Mouse (Mus musculus): ENCODE data around the gene Sarm1. TPM values are rescaled to one million over a fixed set of nuclear protein-coding genes. Genes with fewer than 3 reads are reported as not detected.

The Sarm1 gene
- 18.1 and 20.1 TPM in 2 replicates for polyA plus RNA-seq (2014; fragmentation: Nextera tagmentation; extraction: Ambion mirVana)

- Histone ChIP-seq H3K4me2 (peak within 1 kb of the TSS; percentile 96), H3K9ac (ENCODE audit: low read length) (peak within 1 kb of the TSS; percentile 78), H3K4me3 (ENCODE audit: low read depth, low read length) (peak within 1 kb of the TSS; percentile 74), H3K9me3 (ENCODE audit: control insufficient read depth, low read length) (no peaks in the 10 kb centered on the region), H3K27me3 (ENCODE audit: control insufficient read depth, insufficient read depth, low read length) (peaks cover 8% of the 10 kb centered on the region), H3K4me1 (ENCODE audit: control insufficient read depth, insufficient read depth, low read length) (peaks cover 27% of the 10 kb centered on the region), H3K27ac (ENCODE audit: low read depth, low read length) (peak within 1 kb of the TSS; percentile 79), H3K36me3 (ENCODE audit: control insufficient read depth, insufficient read depth, low read length) (no peaks in the 10 kb centered on the region)
- peak; percentile 99 for DNase-seq (ENCODE audit: low spot score, missing footprints)
- peak; percentile 97 for ATAC-seq (ENCODE audit: low FRiP score)
- WGBS = 3% methylated on average over 35 of the region's 36 CpGs
Observed at GRCm38 (mm10) chr11:78497544-78498522, at the start of gene Sarm1. TSS of gene Sarm1 (minus strand) at chr11:78497754.

- peaks cover 12% of the 10 kb centered on the region for H3K4me1 ChIP-seq (ENCODE audit: control insufficient read depth, insufficient read depth, low read length)
- no peaks in the 10 kb centered on the region for H3K9me3 ChIP-seq (ENCODE audit: control insufficient read depth, low read length)
- no peaks in the 10 kb centered on the region for H3K27me3 ChIP-seq (ENCODE audit: control insufficient read depth, insufficient read depth, low read length)
- H3K4me3 ChIP-seq (ENCODE audit: low read depth, low read length) = no peak overlapping the region
- WGBS = 77% methylated on average over 8 of the region's 8 CpGs
- H3K36me3 ChIP-seq (ENCODE audit: control insufficient read depth, insufficient read depth, low read length) = peaks cover 6% of the 10 kb centered on the region; the same call in 1 of the 2 replicates
- H3K27ac ChIP-seq (ENCODE audit: low read depth, low read length) = no peak overlapping the region
- H3K9ac ChIP-seq (ENCODE audit: low read length) = no peak overlapping the region
- DNase-seq (ENCODE audit: low spot score, missing footprints) = no peak
- ATAC-seq (ENCODE audit: low FRiP score) = no peak
- no peak overlapping the region for H3K4me2 ChIP-seq
Observed at GRCm38 (mm10) chr11:78545181-78545580, 47.6 kb upstream of the Sarm1 start.

- Histone ChIP-seq H3K4me2 (no peak overlapping the region), H3K27me3 (ENCODE audit: control insufficient read depth, insufficient read depth, low read length) (no peaks in the 10 kb centered on the region), H3K9ac (ENCODE audit: low read length) (no peak overlapping the region), H3K4me1 (ENCODE audit: control insufficient read depth, insufficient read depth, low read length) (peaks cover 11% of the 10 kb centered on the region), H3K27ac (ENCODE audit: low read depth, low read length) (no peak overlapping the region), H3K9me3 (ENCODE audit: control insufficient read depth, low read length) (no peaks in the 10 kb centered on the region), H3K4me3 (ENCODE audit: low read depth, low read length) (no peak overlapping the region), H3K36me3 (ENCODE audit: control insufficient read depth, insufficient read depth, low read length) (peaks cover 8% of the 10 kb centered on the region; the same call in 1 of the 2 replicates)
- 97% methylated on average over 7 of the region's 7 CpGs for WGBS
- ATAC-seq (ENCODE audit: low FRiP score) (no peak), DNase-seq (ENCODE audit: low spot score, missing footprints) (no peak)
Observed at GRCm38 (mm10) chr11:78544449-78545111, 47.0 kb upstream of the Sarm1 start.

- DNase-seq (ENCODE audit: low spot score, missing footprints) (no peak), ATAC-seq (ENCODE audit: low FRiP score) (no peak)
- H3K27me3 ChIP-seq (ENCODE audit: control insufficient read depth, insufficient read depth, low read length) = no peaks in the 10 kb centered on the region
- H3K4me3 ChIP-seq (ENCODE audit: low read depth, low read length) = no peak overlapping the region
- whole genome bisulfite sequencing = 92% methylated on average over 3 of the region's 3 CpGs
- no peak overlapping the region for H3K27ac ChIP-seq (ENCODE audit: low read depth, low read length)
- H3K4me2 ChIP-seq = no peak overlapping the region
- peaks cover 9% of the 10 kb centered on the region for H3K4me1 ChIP-seq (ENCODE audit: control insufficient read depth, insufficient read depth, low read length)
- no peak overlapping the region for H3K9ac ChIP-seq (ENCODE audit: low read length)
- H3K9me3 ChIP-seq (ENCODE audit: control insufficient read depth, low read length) = no peaks in the 10 kb centered on the region
- peaks cover 11% of the 10 kb centered on the region; the same call in 1 of the 2 replicates for H3K36me3 ChIP-seq (ENCODE audit: control insufficient read depth, insufficient read depth, low read length)
Observed at GRCm38 (mm10) chr11:78540358-78540757, 42.8 kb upstream of the Sarm1 start.

- Histone ChIP-seq H3K4me1 (ENCODE audit: control insufficient read depth, insufficient read depth, low read length) (peaks cover 17% of the 10 kb centered on the region), H3K4me2 (peak overlapping the region; percentile 92), H3K27ac (ENCODE audit: low read depth, low read length) (peak overlapping the region; percentile 59), H3K27me3 (ENCODE audit: control insufficient read depth, insufficient read depth, low read length) (no peaks in the 10 kb centered on the region), H3K36me3 (ENCODE audit: control insufficient read depth, insufficient read depth, low read length) (peaks cover 5% of the 10 kb centered on the region; the same call in 1 of the 2 replicates), H3K9me3 (ENCODE audit: control insufficient read depth, low read length) (no peaks in the 10 kb centered on the region), H3K9ac (ENCODE audit: low read length) (peak overlapping the region; percentile 80), H3K4me3 (ENCODE audit: low read depth, low read length) (peak overlapping the region; percentile 82)
- WGBS = 5% methylated on average over 14 of the region's 14 CpGs
- ATAC-seq (ENCODE audit: low FRiP score) (peak; percentile 4), DNase-seq (ENCODE audit: low spot score, missing footprints) (no peak)
Observed at GRCm38 (mm10) chr11:78536690-78537084, 39.1 kb upstream of the Sarm1 start.

GRCm38 (mm10) chr11:78536080-78536689, 38.6 kb upstream of the Sarm1 start, which contains the start of the genes Tnfaip1 and Ift20:
TSS of gene Tnfaip1 (minus strand) at chr11:78536332.
TSS of gene Ift20 (plus strand) at chr11:78536361.
- ATAC-seq (ENCODE audit: low FRiP score) = peak; percentile 98
- WGBS = under 1% methylated on average over 52 of the region's 52 CpGs

GRCm38 (mm10) chr11:78535376-78536079, 38.0 kb upstream of the Sarm1 start:
- 1% methylated on average over 23 of the region's 23 CpGs for WGBS
- Histone ChIP-seq H3K4me1 (ENCODE audit: control insufficient read depth, insufficient read depth, low read length) (peaks cover 17% of the 10 kb centered on the region), H3K9me3 (ENCODE audit: control insufficient read depth, low read length) (no peaks in the 10 kb centered on the region), H3K9ac (ENCODE audit: low read length) (peak overlapping the region; percentile 83), H3K27me3 (ENCODE audit: control insufficient read depth, insufficient read depth, low read length) (no peaks in the 10 kb centered on the region), H3K4me2 (peak overlapping the region; percentile 81), H3K27ac (ENCODE audit: low read depth, low read length) (peak overlapping the region; percentile 74), H3K4me3 (ENCODE audit: low read depth, low read length) (peak overlapping the region; percentile 82), H3K36me3 (ENCODE audit: control insufficient read depth, insufficient read depth, low read length) (peaks cover 5% of the 10 kb centered on the region; the same call in 1 of the 2 replicates)
- ATAC-seq (ENCODE audit: low FRiP score) (peak; percentile 23), DNase-seq (ENCODE audit: low spot score, missing footprints) (peak; percentile 89)

More at GRCm38 (mm10) chr11:78536080-78536689, 38.6 kb upstream of the Sarm1 start, which contains the start of the genes Tnfaip1 and Ift20:
- H3K27me3 ChIP-seq (ENCODE audit: control insufficient read depth, insufficient read depth, low read length) = no peaks in the 10 kb centered on the region
- H3K4me2 ChIP-seq = peak within 1 kb of the TSS; percentile 92
- H3K9ac ChIP-seq (ENCODE audit: low read length) = peak within 1 kb of the TSS; percentile 83
- H3K4me3 ChIP-seq (ENCODE audit: low read depth, low read length) = peak within 1 kb of the TSS; percentile 82
- DNase-seq (ENCODE audit: low spot score, missing footprints) = peak; percentile 99
- no peaks in the 10 kb centered on the region for H3K9me3 ChIP-seq (ENCODE audit: control insufficient read depth, low read length)
- H3K36me3 ChIP-seq (ENCODE audit: control insufficient read depth, insufficient read depth, low read length) = peaks cover 5% of the 10 kb centered on the region; the same call in 1 of the 2 replicates
- H3K27ac ChIP-seq (ENCODE audit: low read depth, low read length) = peak within 1 kb of the TSS; percentile 74
- H3K4me1 ChIP-seq (ENCODE audit: control insufficient read depth, insufficient read depth, low read length) = peaks cover 17% of the 10 kb centered on the region

- Histone ChIP-seq H3K4me1 (ENCODE audit: control insufficient read depth, insufficient read depth, low read length) (peaks cover 17% of the 10 kb centered on the region), H3K27ac (ENCODE audit: low read depth, low read length) (no peak overlapping the region), H3K4me2 (peak overlapping the region; percentile 81; the same call in 1 of the 2 replicates), H3K27me3 (ENCODE audit: control insufficient read depth, insufficient read depth, low read length) (no peaks in the 10 kb centered on the region), H3K4me3 (ENCODE audit: low read depth, low read length) (no peak overlapping the region), H3K9me3 (ENCODE audit: control insufficient read depth, low read length) (no peaks in the 10 kb centered on the region), H3K36me3 (ENCODE audit: control insufficient read depth, insufficient read depth, low read length) (peaks cover 6% of the 10 kb centered on the region; the same call in 1 of the 2 replicates), H3K9ac (ENCODE audit: low read length) (no peak overlapping the region)
- DNase-seq (ENCODE audit: low spot score, missing footprints) = no peak
- ATAC-seq (ENCODE audit: low FRiP score) = no peak
- 90% methylated on average over 4 of the region's 4 CpGs for WGBS
Observed at GRCm38 (mm10) chr11:78534516-78534915, 37.0 kb upstream of the Sarm1 start.

Data from midbrain, embryonic 11.5 days (tissue).